Mouse (Mus musculus): Measurements from ENCODE around the gene Fus. TPM values are rescaled to one million over a fixed set of nuclear protein-coding genes. Genes with fewer than 3 reads are reported as not detected.

Fus gene
- polyA plus RNA-seq, 1 experiment: 446 TPM

Other genes with a start within 250 kb of the Fus start
- gene Ctf2, start 235.3 kb upstream of the Fus start, polyA plus RNA-seq (2012; rRNA removed): not detected in 2 replicates
- 58.3 and 62.6 TPM in 2 replicates for gene Fbxl19, start 222.9 kb upstream of the Fus start, polyA plus RNA-seq (2012; rRNA removed)
- gene Orai3, start 197.6 kb upstream of the Fus start, polyA plus RNA-seq (2012; rRNA removed): 19.9 and 20.6 TPM in 2 replicates
- gene Setd1a, start 190.8 kb upstream of the Fus start, polyA plus RNA-seq (2012; rRNA removed): 20.2 and 21.8 TPM in 2 replicates
- 0.06 TPM in 1 of 2 replicates, not detected in the other for gene Gm49388, start 181.8 kb upstream of the Fus start, polyA plus RNA-seq (2012; rRNA removed)
- 15.7 and 17.3 TPM in 2 replicates for gene Hsd3b7, start 166.9 kb upstream of the Fus start, polyA plus RNA-seq (2012; rRNA removed)
- 121 and 127 TPM in 2 replicates for gene Stx4a, start 143.2 kb upstream of the Fus start, polyA plus RNA-seq (2012; rRNA removed)
- 374 and 443 TPM in 2 replicates for gene Stx1b, start 142.9 kb upstream of the Fus start, polyA plus RNA-seq (2012; rRNA removed)
- 16.0 TPM in 2 replicates for gene Zfp646, start 91.2 kb upstream of the Fus start, polyA plus RNA-seq (2012; rRNA removed)
- 13.9 and 15.1 TPM in 2 replicates for gene Zfp668, start 90.6 kb upstream of the Fus start, polyA plus RNA-seq (2012; rRNA removed)
- gene Prss53, start 76.5 kb upstream of the Fus start, polyA plus RNA-seq (2012; rRNA removed): 4.7 and 5.2 TPM in 2 replicates
- not detected in 2 replicates for gene Gm21974, start 72.0 kb upstream of the Fus start, polyA plus RNA-seq (2012; rRNA removed)
- gene Vkorc1, start 71.8 kb upstream of the Fus start, polyA plus RNA-seq (2012; rRNA removed): 54.6 and 68.7 TPM in 2 replicates
- 50.4 and 51.0 TPM in 2 replicates for gene Bckdk, start 63.4 kb upstream of the Fus start, polyA plus RNA-seq (2012; rRNA removed)
- 37.3 and 39.1 TPM in 2 replicates for gene Kat8, start 54.9 kb upstream of the Fus start, polyA plus RNA-seq (2012; rRNA removed)
- gene Prss8, start 37.4 kb upstream of the Fus start, polyA plus RNA-seq (2012; rRNA removed): 0.36 and 0.86 TPM in 2 replicates
- 14.0 and 15.0 TPM in 2 replicates for gene Prss36, start 20.7 kb upstream of the Fus start, polyA plus RNA-seq (2012; rRNA removed)
- 7.5 and 10.1 TPM in 2 replicates for gene Pycard, start 26.4 kb downstream of the Fus start, polyA plus RNA-seq (2012; rRNA removed)
- 2.5 and 2.8 TPM in 2 replicates for gene Trim72, start 36.5 kb downstream of the Fus start, polyA plus RNA-seq (2012; rRNA removed)
- gene Itgam, start 95.2 kb downstream of the Fus start, polyA plus RNA-seq (2012; rRNA removed): 9.4 and 14.6 TPM in 2 replicates
- gene Gm49368, start 95.2 kb downstream of the Fus start, polyA plus RNA-seq (2012; rRNA removed): 0.02 TPM in 1 of 2 replicates, not detected in the other
- 0.30 and 0.32 TPM in 2 replicates for gene Itgax, start 162.1 kb downstream of the Fus start, polyA plus RNA-seq (2012; rRNA removed)
- gene Itgad, start 186.9 kb downstream of the Fus start, polyA plus RNA-seq (2012; rRNA removed): 0.06 and 0.19 TPM in 2 replicates
- 13.8 and 28.8 TPM in 2 replicates for gene Cox6a2, start 238.9 kb downstream of the Fus start, polyA plus RNA-seq (2012; rRNA removed)

All from frontal cortex, adult 2 months (tissue).